Mouse (Mus musculus) liver, postnatal 0 days (tissue): ENCODE data around the gene Ninj2.

Source experiments
- CTCF ChIP-seq: sonication (generic); IDR thresholded peaks from 2 replicates; pipeline ENCODE4 v1.5.1; 2016; ENCODE audit warnings: antibody characterized with exemption, low read depth
- EP300 ChIP-seq: IDR thresholded peaks from 2 replicates; pipeline ENCODE4 v1.6.1; 2016; ENCODE audit warnings: antibody characterized with exemption, low read depth, mild to moderate bottlenecking

- TF ChIP-seq CTCF: no peak
- no peak for TF ChIP-seq EP300
These were observed 1.9 kb downstream of the Ninj2 start for GRCm38 (mm10) chr6:120095096-120095495.
